Mouse (Mus musculus) hindbrain, embryonic 10.5 days (tissue): ENCODE data around the gene Sf3b6. TPM values are rescaled to one million over a fixed set of nuclear protein-coding genes. Genes with fewer than 3 reads are reported as not detected.
A peak's percentile ranks its signal among the peaks of the same experiment; 100 is the strongest.
"Not testable (repeated sequence)": the region's sequence is repeated elsewhere in the genome, so short reads cannot be mapped to it uniquely, and the experiment has no call there.

ENCODE experiments used
- DNase-seq: peaks from one replicate; pipeline ENCODE4 v3.0.0-alpha.2; 2017; ENCODE audit warnings: low spot score
- H3K27ac ChIP-seq: fragments of 300-500 bp; sonication (generic); 2 replicates; pipeline ENCODE4 v1.5.1; 2016; ENCODE audit warnings: mild to moderate bottlenecking, moderate library complexity
- H3K27me3 ChIP-seq: fragments of 300-500 bp; sonication (generic); 2 replicates; pipeline ENCODE4 v1.6.1; 2016; ENCODE audit warnings: mild to moderate bottlenecking; ENCODE audit not compliant: poor library complexity, insufficient read depth, severe bottlenecking
- H3K36me3 ChIP-seq: fragments of 300-500 bp; sonication (generic); 2 replicates; pipeline ENCODE4 v1.6.1; 2016; ENCODE audit warnings: mild to moderate bottlenecking, moderate library complexity
- H3K4me1 ChIP-seq: fragments of 300-500 bp; sonication (generic); replicated peaks from 2 replicates; pipeline ENCODE4 v1.6.1; 2016; ENCODE audit warnings: mild to moderate bottlenecking
- H3K4me3 ChIP-seq: fragments of 300-500 bp; sonication (generic); 2 replicates; pipeline ENCODE4 v1.5.1; 2016; ENCODE audit warnings: mild to moderate bottlenecking, moderate library complexity
- H3K9me3 ChIP-seq: fragments of 300-500 bp; sonication (generic); 2 replicates; pipeline ENCODE4 v1.6.1; 2016; ENCODE audit warnings: mild to moderate bottlenecking, moderate library complexity
- WGBS: fragments of 180-500 bp; shearing (Covaris S2); methylation state at CpG from one replicate; pipeline ENCODE4 v1.1.7; 2016; 5-methylcytosine and 5-hydroxymethylcytosine counted together
- polyA plus RNA-seq: library from polyadenylated mRNA; unstranded; fragments of >200 nt; fragmentation: Nextera tagmentation; extraction: Ambion mirVana; gene quantifications from 2 replicates; pipeline ENCODE4 v1.2.1, GENCODE M21; 2016

Gene Sf3b6
- polyA plus RNA-seq, 1 experiment from 2014 or later: 329 TPM

GRCm38 (mm10) chr12:4793718-4794117 is 23.6 kb upstream of the Sf3b6 start:
- H3K9me3 ChIP-seq: no peaks in the 10 kb centered on the region
- DNase-seq: peak; percentile 15
- H3K36me3 ChIP-seq: no peaks in the 10 kb centered on the region
- no peak overlapping the region for H3K4me3 ChIP-seq
- H3K27ac ChIP-seq: no peak overlapping the region
- H3K27me3 ChIP-seq: no peaks in the 10 kb centered on the region
- no peaks in the 10 kb centered on the region for H3K4me1 ChIP-seq
- 76% methylated on average over 1 of the region's 1 CpGs for WGBS

- H3K36me3 ChIP-seq, H3K27ac ChIP-seq, DNase-seq, H3K27me3 ChIP-seq, H3K4me1 ChIP-seq, H3K4me3 ChIP-seq: not testable (repeated sequence)
- peaks cover 17% of the 10 kb centered on the region for H3K9me3 ChIP-seq
- WGBS: 78% methylated on average over 6 of the region's 6 CpGs
These were observed 19.9 kb upstream of the Sf3b6 start for GRCm38 (mm10) chr12:4797471-4797870.

GRCm38 (mm10) chr12:4811036-4811435 is 6.3 kb upstream of the Sf3b6 start:
- WGBS: 81% methylated on average over 4 of the region's 4 CpGs
- DNase-seq: no peak
- Histone ChIP-seq H3K4me1 (no peaks in the 10 kb centered on the region), H3K36me3 (no peaks in the 10 kb centered on the region), H3K27ac (no peak overlapping the region), H3K9me3 (no peaks in the 10 kb centered on the region), H3K4me3 (no peak overlapping the region), H3K27me3 (no peaks in the 10 kb centered on the region)

GRCm38 (mm10) chr12:4811705-4812104 is 5.6 kb upstream of the Sf3b6 start:
- H3K36me3 ChIP-seq: no peaks in the 10 kb centered on the region
- WGBS: 73% methylated on average over 3 of the region's 3 CpGs

GRCm38 (mm10) chr12:4813636-4814035 is 3.7 kb upstream of the Sf3b6 start:
- no peak overlapping the region for H3K4me3 ChIP-seq
- peaks cover 14% of the 10 kb centered on the region for H3K4me1 ChIP-seq
- WGBS: 91% methylated on average over 4 of the region's 4 CpGs
- H3K36me3 ChIP-seq: no peaks in the 10 kb centered on the region
- no peaks in the 10 kb centered on the region for H3K27me3 ChIP-seq
- DNase-seq: no peak
- no peak overlapping the region for H3K27ac ChIP-seq
- no peaks in the 10 kb centered on the region for H3K9me3 ChIP-seq

More at GRCm38 (mm10) chr12:4811705-4812104, 5.6 kb upstream of the Sf3b6 start:
- H3K4me3 ChIP-seq: no peak overlapping the region
- no peaks in the 10 kb centered on the region for H3K9me3 ChIP-seq
- H3K27me3 ChIP-seq: no peaks in the 10 kb centered on the region
- H3K4me1 ChIP-seq: peaks cover 3% of the 10 kb centered on the region
- H3K27ac ChIP-seq: no peak overlapping the region
- no peak for DNase-seq

- Histone ChIP-seq H3K27ac (peak overlapping the region; percentile 90), H3K36me3 (peaks cover 18% of the 10 kb centered on the region), H3K4me3 (peak overlapping the region; percentile 86), H3K9me3 (no peaks in the 10 kb centered on the region), H3K27me3 (no peaks in the 10 kb centered on the region), H3K4me1 (peaks cover 19% of the 10 kb centered on the region)
- 13% methylated on average over 24 of the region's 24 CpGs for WGBS
- no peak for DNase-seq
These were observed 524 bp upstream of the Sf3b6 start for GRCm38 (mm10) chr12:4816680-4817360.

- Histone ChIP-seq H3K4me1 (no peaks in the 10 kb centered on the region), H3K4me3 (no peak overlapping the region), H3K9me3 (no peaks in the 10 kb centered on the region), H3K27me3 (no peaks in the 10 kb centered on the region), H3K36me3 (peaks cover 87% of the 10 kb centered on the region), H3K27ac (no peak overlapping the region)
- 84% methylated on average over 3 of the region's 3 CpGs for WGBS
- DNase-seq: no peak
These were observed 9.9 kb downstream of the Sf3b6 start for GRCm38 (mm10) chr12:4827256-4827655.

GRCm38 (mm10) chr12:4836959-4837358 is 19.6 kb downstream of the Sf3b6 start:
- Histone ChIP-seq H3K36me3 (peaks cover 11% of the 10 kb centered on the region), H3K9me3 (no peaks in the 10 kb centered on the region), H3K4me1 (peaks cover 13% of the 10 kb centered on the region), H3K4me3 (no peak overlapping the region), H3K27me3 (peaks cover 24% of the 10 kb centered on the region), H3K27ac (no peak overlapping the region)
- no peak for DNase-seq
- 61% methylated on average over 4 of the region's 4 CpGs for WGBS

- Histone ChIP-seq H3K4me3 (peak overlapping the region; percentile 72; the same call in 1 of the 2 replicates), H3K4me1 (peaks cover 25% of the 10 kb centered on the region), H3K9me3 (no peaks in the 10 kb centered on the region), H3K27ac (no peak overlapping the region), H3K27me3 (peaks cover 32% of the 10 kb centered on the region), H3K36me3 (no peaks in the 10 kb centered on the region)
- no peak for DNase-seq
- WGBS: 63% methylated on average over 6 of the region's 6 CpGs
These were observed 22.7 kb downstream of the Sf3b6 start for GRCm38 (mm10) chr12:4840010-4840409.

GRCm38 (mm10) chr12:4840741-4841140 is 23.4 kb downstream of the Sf3b6 start:
- Histone ChIP-seq H3K36me3 (no peaks in the 10 kb centered on the region), H3K27me3 (peaks cover 32% of the 10 kb centered on the region), H3K4me3 (peak overlapping the region; percentile 72), H3K4me1 (peaks cover 25% of the 10 kb centered on the region), H3K9me3 (no peaks in the 10 kb centered on the region), H3K27ac (peak overlapping the region; percentile 87)
- DNase-seq: no peak
- WGBS: 1% methylated on average over 11 of the region's 11 CpGs

GRCm38 (mm10) chr12:4841392-4841887 is 24.1 kb downstream of the Sf3b6 start, which contains the start of gene Fkbp1b:
Gene Fkbp1b (minus strand): TSS chr12:4841591.
- Histone ChIP-seq H3K27me3 (peaks cover 32% of the 10 kb centered on the region), H3K4me1 (peaks cover 25% of the 10 kb centered on the region), H3K4me3 (peak within 1 kb of the TSS; percentile 72), H3K27ac (peak within 1 kb of the TSS; percentile 87), H3K36me3 (no peaks in the 10 kb centered on the region), H3K9me3 (no peaks in the 10 kb centered on the region)
- DNase-seq: peak; percentile 76
- under 1% methylated on average over 37 of the region's 37 CpGs for WGBS

- Histone ChIP-seq H3K4me3 (no peak overlapping the region), H3K27ac (no peak overlapping the region), H3K36me3 (no peaks in the 10 kb centered on the region), H3K27me3 (peaks cover 32% of the 10 kb centered on the region), H3K9me3 (no peaks in the 10 kb centered on the region), H3K4me1 (peaks cover 25% of the 10 kb centered on the region)
- DNase-seq: no peak
- 84% methylated on average over 8 of the region's 8 CpGs for WGBS
These were observed 25.1 kb downstream of the Sf3b6 start for GRCm38 (mm10) chr12:4842456-4842855.

- peak within 1 kb of the TSS; percentile 84 for H3K27ac ChIP-seq
- H3K4me1 ChIP-seq: peaks cover 25% of the 10 kb centered on the region
- under 1% methylated on average over 30 of the region's 30 CpGs for WGBS
These were observed 25.7 kb downstream of the Sf3b6 start, which contains the start of gene Wdcp for GRCm38 (mm10) chr12:4842890-4843597. Gene Wdcp (plus strand): TSS chr12:4843303.

More at GRCm38 (mm10) chr12:4842890-4843597, 25.7 kb downstream of the Sf3b6 start, which contains the start of gene Wdcp:
- H3K27me3 ChIP-seq: peaks cover 32% of the 10 kb centered on the region
- peak within 1 kb of the TSS; percentile 73 for H3K4me3 ChIP-seq
- H3K9me3 ChIP-seq: no peaks in the 10 kb centered on the region
- H3K36me3 ChIP-seq: no peaks in the 10 kb centered on the region
- peak; percentile 91 for DNase-seq
